Mouse (Mus musculus) ovary, postnatal 14 days (tissue): ENCODE data around the gene Ankrd13c.
"Not testable (repeated sequence)": the region's sequence is repeated elsewhere in the genome, so short reads cannot be mapped to it uniquely, and the experiment has no call there.

Experiments used
- DNase-seq: peaks from one replicate; pipeline ENCODE4 v3.0.0; 2022; ENCODE audit warnings: low spot score

The Ankrd13c gene

GRCm38 (mm10) chr3:157946843-157947358 lies at the start of gene Ankrd13c:
TSS of gene Ankrd13c (plus strand) at chr3:157947239.
- peak; percentile 88 for DNase-seq

GRCm38 (mm10) chr3:157897645-157898044 lies 49.4 kb upstream of the Ankrd13c start:
- DNase-seq: no peak

GRCm38 (mm10) chr3:157899986-157900385 lies 47.1 kb upstream of the Ankrd13c start:
- DNase-seq: no peak

GRCm38 (mm10) chr3:157901721-157902120 lies 45.3 kb upstream of the Ankrd13c start:
- no peak for DNase-seq

- no peak for DNase-seq
These were observed 38.9 kb upstream of the Ankrd13c start for GRCm38 (mm10) chr3:157908166-157908565.

- DNase-seq: no peak
These were observed 36.8 kb upstream of the Ankrd13c start for GRCm38 (mm10) chr3:157910262-157910661.

GRCm38 (mm10) chr3:157912155-157912554 lies 34.9 kb upstream of the Ankrd13c start:
- DNase-seq: no peak

- DNase-seq: no peak
These were observed 30.7 kb upstream of the Ankrd13c start for GRCm38 (mm10) chr3:157916336-157916735.

GRCm38 (mm10) chr3:157921376-157921775 lies 25.7 kb upstream of the Ankrd13c start:
- DNase-seq: no peak

- no peak for DNase-seq
These were observed 23.7 kb upstream of the Ankrd13c start for GRCm38 (mm10) chr3:157923268-157923835.

GRCm38 (mm10) chr3:157924692-157925328 lies 22.2 kb upstream of the Ankrd13c start, which contains the start of gene Cth:
TSS of gene Cth (minus strand) at chr3:157925077.
- DNase-seq: peak; percentile 67

GRCm38 (mm10) chr3:157925706-157926510 lies 21.1 kb upstream of the Ankrd13c start:
- no peak for DNase-seq

- no peak for DNase-seq
These were observed 20.3 kb upstream of the Ankrd13c start for GRCm38 (mm10) chr3:157926761-157927160.

GRCm38 (mm10) chr3:157928731-157929130 lies 18.3 kb upstream of the Ankrd13c start:
- DNase-seq: no peak

GRCm38 (mm10) chr3:157929417-157929816 lies 17.6 kb upstream of the Ankrd13c start:
- no peak for DNase-seq

GRCm38 (mm10) chr3:157931592-157931991 lies 15.4 kb upstream of the Ankrd13c start:
- no peak for DNase-seq

- no peak for DNase-seq
These were observed 15.0 kb upstream of the Ankrd13c start for GRCm38 (mm10) chr3:157932074-157932473.

- not testable (repeated sequence) for DNase-seq
These were observed 13.8 kb upstream of the Ankrd13c start for GRCm38 (mm10) chr3:157933223-157933622.

- DNase-seq: no peak
These were observed 12.7 kb upstream of the Ankrd13c start for GRCm38 (mm10) chr3:157934301-157934823.

GRCm38 (mm10) chr3:157938585-157938984 lies 8.5 kb upstream of the Ankrd13c start:
- DNase-seq: no peak

- peak; percentile 31 for DNase-seq
These were observed 593 bp downstream of the Ankrd13c start for GRCm38 (mm10) chr3:157947383-157948280.
